Mouse (Mus musculus) thymus, adult 2 months (tissue): ENCODE results near the gene Arpc2. TPM values are rescaled to one million over a fixed set of nuclear protein-coding genes. Genes with fewer than 3 reads are reported as not detected.
A peak's percentile ranks its signal among the peaks of the same experiment; 100 is the strongest.

Experiments
- DNase-seq: peaks from one replicate; pipeline ENCODE4 v3.0.0; 2021
- H3K27ac ChIP-seq: fragments of 200-500 bp; 2 replicates; pipeline ENCODE4 v1.5.1; 2012; ENCODE audit warnings: low read length, control low read depth; ENCODE audit not compliant: control insufficient read depth, insufficient read depth
- H3K27me3 ChIP-seq: fragments of 200-500 bp; 2 replicates; pipeline ENCODE4 v1.6.1; 2012; ENCODE audit warnings: mild to moderate bottlenecking, low read length, moderate library complexity, mixed read lengths; ENCODE audit not compliant: control insufficient read depth, insufficient read depth
- H3K36me3 ChIP-seq: fragments of 200-500 bp; 2 replicates; pipeline ENCODE4 v1.6.1; 2012; ENCODE audit warnings: mild to moderate bottlenecking, low read length, moderate library complexity; ENCODE audit not compliant: control insufficient read depth, insufficient read depth
- H3K4me1 ChIP-seq: fragments of 200-500 bp; replicated peaks from 2 replicates; pipeline ENCODE4 v1.6.1; 2012; ENCODE audit warnings: low read length; ENCODE audit not compliant: control insufficient read depth, insufficient read depth
- H3K4me3 ChIP-seq: fragments of 200-500 bp; 2 replicates; pipeline ENCODE4 v1.5.1; 2012; ENCODE audit warnings: mild to moderate bottlenecking, low read length, control low read depth, moderate library complexity; ENCODE audit not compliant: control insufficient read depth, insufficient read depth
- CTCF ChIP-seq: fragments of 200-500 bp; IDR thresholded peaks from 2 replicates; pipeline ENCODE4 v1.5.1; 2012; ENCODE audit warnings: mild to moderate bottlenecking, control low read depth, low read length, moderate library complexity, borderline replicate concordance; ENCODE audit not compliant: control insufficient read depth, poor library complexity, insufficient read depth; ENCODE audit errors: extremely low read depth
- POLR2A ChIP-seq: fragments of 200-500 bp; IDR thresholded peaks from 2 replicates; pipeline ENCODE4 v1.6.1; 2012; ENCODE audit warnings: mild to moderate bottlenecking, low read length, control low read depth, moderate library complexity; ENCODE audit not compliant: control insufficient read depth, poor library complexity, insufficient read depth; ENCODE audit errors: extremely low read depth
- WGBS: fragments of 180-500 bp; shearing (Covaris S2); methylation state at CpG from one replicate; pipeline ENCODE4 v1.1.7; 2018; 5-methylcytosine and 5-hydroxymethylcytosine counted together
- polyA plus RNA-seq: library from polyadenylated mRNA; depleted of rRNA; stranded (reverse); fragments of >200 nt; gene quantifications from 2 replicates; pipeline ENCODE4 v1.2.3, GENCODE M21; 2012; rRNA removed

The Arpc2 gene
- 263 and 279 TPM in 2 replicates for polyA plus RNA-seq

DNA sequence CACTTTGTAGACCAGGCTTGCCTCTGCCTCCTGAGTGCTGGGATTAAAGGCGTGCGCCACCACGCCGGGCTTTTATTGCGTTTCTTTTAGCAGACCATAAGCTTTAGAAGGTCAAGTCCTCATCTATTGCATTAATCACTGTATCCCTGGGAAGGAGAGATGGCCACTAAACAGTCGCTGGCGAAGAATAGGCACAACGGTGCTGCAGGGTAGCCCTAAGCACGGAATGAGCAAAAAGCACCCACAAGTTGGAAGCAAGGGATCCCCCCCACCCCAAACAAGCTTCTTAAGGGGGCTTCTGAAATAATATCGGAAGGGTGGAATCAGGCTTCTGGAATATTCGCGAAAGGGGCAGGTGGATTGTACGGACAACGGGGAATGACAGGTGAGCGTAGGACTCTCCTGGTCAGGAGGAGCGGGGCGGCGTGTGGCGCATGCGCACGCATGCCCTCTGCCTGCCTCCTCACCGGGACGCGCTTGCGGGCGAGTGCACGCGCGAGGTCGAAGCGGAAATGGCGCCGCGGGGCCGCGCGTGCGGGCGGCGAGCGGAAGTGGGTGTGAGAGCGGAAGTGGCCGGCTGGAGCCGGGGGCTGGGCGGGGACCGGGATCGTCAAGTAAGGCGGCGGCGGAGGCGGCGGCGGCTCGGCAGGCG, at the start of gene Arpc2:
Arpc2 (plus strand) TSS at position 147 of the 652 bp plus-strand sequence.
- Histone ChIP-seq H3K36me3 (no peaks in the 10 kb centered on the region), H3K27me3 (no peaks in the 10 kb centered on the region), H3K27ac (peak within 1 kb of the TSS; percentile 45), H3K4me3 (peak within 1 kb of the TSS; percentile 86), H3K4me1 (peaks cover 16% of the 10 kb centered on the region)
- DNase-seq = peak; percentile 98
- WGBS = 7% methylated on average over 53 of the region's 55 CpGs
- TF ChIP-seq POLR2A (peak; percentile 89), CTCF (0 out of 2 replicates have a peak, but pooled peaks have one; percentile 40)

DNA sequence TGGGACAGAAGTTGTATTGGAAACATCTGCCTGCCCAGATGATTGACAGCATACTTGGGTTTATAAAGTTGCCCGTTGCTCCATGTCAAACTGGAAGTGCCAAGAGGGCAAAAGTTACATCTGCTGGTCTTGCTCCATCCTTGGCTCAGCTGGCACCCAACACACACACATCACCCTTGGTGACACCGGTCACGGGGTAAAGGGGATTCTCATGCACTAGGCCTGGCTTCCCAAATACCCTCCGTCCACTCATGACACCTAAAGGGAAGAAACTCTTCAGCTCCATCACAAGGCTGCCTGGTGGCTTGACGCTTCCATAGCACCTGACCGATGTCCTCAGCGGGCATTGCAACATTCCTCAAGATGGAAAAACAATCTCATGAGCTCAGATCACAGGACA, 45.4 kb upstream of the Arpc2 start:
- H3K4me1 ChIP-seq = no peaks in the 10 kb centered on the region; the same call in 1 of the 2 replicates
- no peak overlapping the region for H3K4me3 ChIP-seq
- no peaks in the 10 kb centered on the region for H3K36me3 ChIP-seq
- 94% methylated on average over 7 of the region's 7 CpGs for WGBS
- TF ChIP-seq POLR2A (no peak), CTCF (no peak)
- no peak overlapping the region for H3K27ac ChIP-seq
- no peak for DNase-seq
- H3K27me3 ChIP-seq = no peaks in the 10 kb centered on the region

DNA sequence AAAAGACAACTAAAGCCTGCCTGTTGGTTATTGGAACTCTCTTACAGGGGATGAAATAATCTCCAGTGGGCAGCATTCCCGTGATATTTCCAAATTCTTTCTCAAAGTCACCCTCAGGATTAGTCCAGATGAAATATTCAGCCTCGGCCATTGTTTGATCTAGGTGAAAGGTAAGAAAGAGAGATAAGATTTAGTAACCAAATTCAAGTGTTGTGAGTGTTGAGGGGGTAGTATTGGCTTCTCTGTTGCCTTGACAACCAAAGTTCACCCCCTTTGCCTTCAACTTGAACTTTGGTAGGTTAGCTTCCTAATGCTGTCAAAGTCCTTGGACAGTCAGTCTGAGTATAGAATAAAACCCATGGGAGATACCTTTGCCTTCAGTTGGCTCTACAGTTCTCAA, 43.2 kb upstream of the Arpc2 start:
- H3K4me1 ChIP-seq = no peaks in the 10 kb centered on the region; the same call in 1 of the 2 replicates
- WGBS = 95% methylated on average over 2 of the region's 2 CpGs
- H3K36me3 ChIP-seq = no peaks in the 10 kb centered on the region
- no peak overlapping the region for H3K4me3 ChIP-seq
- no peak overlapping the region for H3K27ac ChIP-seq
- no peak for DNase-seq
- no peaks in the 10 kb centered on the region for H3K27me3 ChIP-seq
- no peak for TF ChIP-seq POLR2A

DNA sequence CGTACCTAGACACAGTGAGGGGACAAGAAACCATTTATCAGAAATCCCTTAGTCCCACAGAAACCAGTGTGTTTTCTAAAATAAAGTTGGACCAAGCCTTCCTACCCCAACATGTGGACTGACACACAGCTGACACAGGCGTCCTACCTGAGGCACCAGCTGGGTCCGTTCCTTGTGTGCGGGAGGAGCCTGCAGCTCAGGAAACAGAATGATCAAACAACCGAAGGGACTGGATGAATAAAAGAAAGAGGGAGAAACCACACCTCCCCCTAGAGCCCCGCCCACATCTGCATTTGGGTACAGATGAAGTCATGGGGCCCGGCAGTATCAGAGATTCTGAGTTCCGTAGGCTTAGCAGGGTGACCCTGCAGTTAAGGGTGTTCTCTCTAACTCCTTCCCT, 41.4 kb upstream of the Arpc2 start, which contains the start of gene Cxcr1:
Cxcr1 (minus strand) TSS at position 187 of the 400 bp plus-strand sequence.
- 54% methylated on average over 8 of the region's 8 CpGs for WGBS
- no peaks in the 10 kb centered on the region for H3K36me3 ChIP-seq
- no peaks in the 10 kb centered on the region; the same call in 1 of the 2 replicates for H3K4me1 ChIP-seq
- no peak within 1 kb of the TSS for H3K4me3 ChIP-seq
- H3K27ac ChIP-seq = no peak within 1 kb of the TSS
- TF ChIP-seq CTCF (no peak), POLR2A (no peak)
- no peak for DNase-seq
- H3K27me3 ChIP-seq = no peaks in the 10 kb centered on the region

DNA sequence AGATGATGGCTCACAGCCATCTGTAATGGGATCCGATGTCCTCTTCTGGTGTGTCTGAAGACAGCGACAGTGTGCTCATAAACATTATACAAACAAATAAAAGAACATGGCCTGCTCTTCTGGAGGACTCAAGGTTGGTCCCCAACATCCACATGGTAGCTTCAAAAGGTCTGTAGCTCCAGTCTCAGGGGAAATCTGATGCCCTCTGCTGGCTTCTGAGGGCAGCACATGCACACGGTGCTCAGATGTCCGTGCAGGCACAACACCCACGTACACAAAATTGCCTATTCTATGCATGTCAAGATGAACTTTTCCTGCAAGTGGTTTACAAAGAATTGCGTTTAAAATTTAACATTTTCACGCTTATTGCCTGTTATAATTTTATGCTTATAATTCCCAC, 39.9 kb upstream of the Arpc2 start:
- TF ChIP-seq POLR2A (no peak), CTCF (peak; percentile 71; the same call in 1 of the 2 replicates)
- Histone ChIP-seq H3K4me3 (no peak overlapping the region), H3K27me3 (no peaks in the 10 kb centered on the region), H3K27ac (no peak overlapping the region), H3K4me1 (no peaks in the 10 kb centered on the region; the same call in 1 of the 2 replicates), H3K36me3 (no peaks in the 10 kb centered on the region)
- DNase-seq = peak; percentile 18
- WGBS = 43% methylated on average over 7 of the region's 7 CpGs

DNA sequence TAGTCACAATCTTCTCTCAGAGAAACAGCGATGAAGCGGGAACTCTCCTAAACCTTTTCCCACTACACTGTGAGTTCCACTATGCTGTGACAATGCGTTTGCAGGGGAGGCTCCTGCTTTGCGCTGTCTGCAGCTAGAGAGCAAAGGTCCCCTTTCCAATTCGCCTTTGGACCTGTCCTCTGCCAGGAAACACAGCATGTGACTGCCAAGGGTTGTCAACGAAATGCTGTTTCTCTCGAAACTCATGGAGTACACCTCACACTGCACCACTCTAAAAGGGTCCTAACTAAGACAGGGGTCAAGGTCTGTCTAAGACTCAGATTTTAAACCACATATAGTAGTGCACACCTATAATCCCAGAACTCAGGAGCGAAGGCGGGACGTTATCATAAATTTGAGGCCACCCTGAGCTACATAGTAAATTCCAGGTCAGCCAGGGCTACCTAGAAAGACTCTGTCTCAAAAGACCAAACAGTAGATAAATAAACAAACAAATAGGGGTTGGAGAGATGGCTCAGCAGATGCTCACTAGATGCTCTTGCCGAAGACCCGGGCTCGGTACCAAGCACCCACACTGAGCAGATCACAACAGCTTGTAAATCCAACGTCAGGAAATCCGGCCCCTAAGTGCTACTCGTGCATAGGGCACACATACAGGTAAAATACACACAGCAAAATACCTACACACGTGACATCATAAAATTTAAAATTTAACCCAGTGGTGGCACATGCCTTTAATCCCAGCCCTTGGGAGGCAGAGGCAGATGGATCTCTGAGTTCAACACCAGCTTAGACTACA, 39.1 kb upstream of the Arpc2 start:
- no peak for DNase-seq
- no peak overlapping the region for H3K4me3 ChIP-seq
- H3K27ac ChIP-seq = no peak overlapping the region
- no peaks in the 10 kb centered on the region for H3K36me3 ChIP-seq
- TF ChIP-seq POLR2A = no peak
- no peak for TF ChIP-seq CTCF
- 90% methylated on average over 17 of the region's 17 CpGs for WGBS
- H3K4me1 ChIP-seq = no peaks in the 10 kb centered on the region; the same call in 1 of the 2 replicates
- no peaks in the 10 kb centered on the region for H3K27me3 ChIP-seq
